Mouse (Mus musculus) MEL (cell line): ENCODE results near the gene Gm20481. TPM values are rescaled to one million over a fixed set of nuclear protein-coding genes. Genes with fewer than 3 reads are reported as not detected.
A peak's percentile ranks its signal among the peaks of the same experiment; 100 is the strongest.

Experiments used
- CTCF ChIP-seq, 3 experiments: IDR thresholded peaks in 2 of 3; conservative IDR thresholded peaks in 1 of 3; 2 replicates each; pipeline ENCODE4 v1.5.1; 2011 to 2012; ENCODE audit warnings: low read length in 3 of 3, low read depth in 2 of 3, mild to moderate bottlenecking in 2 of 3, improper control_type of control experiment in 1 of 3, inconsistent platforms in 1 of 3, mixed read lengths in 1 of 3, moderate library complexity in 1 of 3; ENCODE audit not compliant: control insufficient read depth in 1 of 3, insufficient read depth in 1 of 3, poor library complexity in 1 of 3, severe bottlenecking in 1 of 3
- ETS1 ChIP-seq: IDR thresholded peaks from 2 replicates; pipeline ENCODE4 v1.6.1; 2012; ENCODE audit warnings: low read depth, mild to moderate bottlenecking, inconsistent platforms, low read length, improper control_type of control experiment, moderate library complexity
- KAT2A ChIP-seq: conservative IDR thresholded peaks from 2 replicates; pipeline ENCODE4 v1.6.1; 2012; ENCODE audit warnings: low read depth, low read length, improper control_type of control experiment, inconsistent platforms
- MAFK ChIP-seq: IDR thresholded peaks from 2 replicates; pipeline ENCODE4 v1.6.1; 2011; ENCODE audit warnings: low read depth, mild to moderate bottlenecking, low read length, improper control_type of control experiment, borderline replicate concordance
- MAX ChIP-seq: IDR thresholded peaks from 2 replicates; pipeline ENCODE4 v1.6.1; 2011; ENCODE audit warnings: low read length, improper control_type of control experiment
- MYC ChIP-seq: IDR thresholded peaks from 2 replicates; pipeline ENCODE4 v1.6.1; 2011; ENCODE audit warnings: low read depth, mild to moderate bottlenecking, low read length, improper control_type of control experiment, moderate library complexity
- NRF1 ChIP-seq: IDR thresholded peaks from 2 replicates; pipeline ENCODE4 v1.6.1; 2014; ENCODE audit warnings: low read depth, mild to moderate bottlenecking, inconsistent platforms, low read length, improper control_type of control experiment, moderate library complexity; ENCODE audit not compliant: poor library complexity, insufficient read depth, severe bottlenecking
- POLR2AphosphoS2 ChIP-seq: IDR thresholded peaks from 2 replicates; pipeline ENCODE4 v1.6.1; 2011; ENCODE audit warnings: low read length, improper control_type of control experiment
- SIN3A ChIP-seq: IDR thresholded peaks from 2 replicates; pipeline ENCODE4 v1.6.1; 2012; ENCODE audit warnings: low read length, improper control_type of control experiment, inconsistent platforms
- SMC3 ChIP-seq: IDR thresholded peaks from 2 replicates; pipeline ENCODE4 v1.6.1; 2011; ENCODE audit warnings: low read depth, low read length, improper control_type of control experiment
- TAL1 ChIP-seq: IDR thresholded peaks from 2 replicates; pipeline ENCODE4 v1.6.1; 2012; ENCODE audit warnings: mild to moderate bottlenecking, inconsistent platforms, low read length, moderate library complexity, mixed read lengths
- UBTF ChIP-seq: IDR thresholded peaks from 2 replicates; pipeline ENCODE4 v1.6.1; 2012; ENCODE audit warnings: low read depth, mild to moderate bottlenecking, inconsistent platforms, low read length, improper control_type of control experiment, moderate library complexity, borderline replicate concordance; ENCODE audit not compliant: insufficient read depth
- USF2 ChIP-seq, 2 experiments: IDR thresholded peaks; 2 replicates each; pipeline ENCODE4 v1.6.1; 2011 to 2012; ENCODE audit warnings: improper control_type of control experiment in 2 of 2, low read length in 2 of 2, borderline replicate concordance in 1 of 2, inconsistent platforms in 1 of 2, low read depth in 1 of 2, mild to moderate bottlenecking in 1 of 2; ENCODE audit not compliant: insufficient read depth in 1 of 2
- ZC3H11A ChIP-seq: IDR thresholded peaks from 2 replicates; pipeline ENCODE4 v1.6.1; 2012; ENCODE audit warnings: low read depth, mild to moderate bottlenecking, inconsistent platforms, low read length, improper control_type of control experiment
- ZMIZ1 ChIP-seq: IDR thresholded peaks from 2 replicates; pipeline ENCODE4 v1.6.1; 2012; ENCODE audit warnings: low read depth, mild to moderate bottlenecking, inconsistent platforms, low read length, improper control_type of control experiment, moderate library complexity
- polyA plus RNA-seq, 2 experiments: library from polyadenylated mRNA; stranded (reverse) in 1 of 2; unstranded in 1 of 2; fragments of >175 nt in 1 of 2; fragments of >200 nt in 1 of 2; gene quantifications; 2 replicates each; pipeline versions ENCODE4 v1.2.1 to v1.2.4; 2012; ENCODE audit warnings: low replicate concordance in 2 of 2, low read depth in 1 of 2; ENCODE audit not compliant: insufficient read length in 2 of 2, insufficient read depth in 1 of 2, missing spikeins in 1 of 2
- total RNA-seq: library from RNA; depleted of rRNA; stranded (reverse); fragments of 300-350 nt; gene quantifications from 2 replicates; pipeline ENCODE4 v1.2.3, GENCODE M21; 2012; rRNA removed

Gene Gm20481
- total and polyA plus RNA-seq, 3 experiments = not detected

GRCm38 (mm10) chr17:35021163-35021808 is 51.6 kb downstream of the Gm20481 start (continued):
- no peak for TF ChIP-seq USF2 (IDR thresholded peaks at IDR 0.05; ENCODE audit: borderline replicate concordance in 1 of 2, insufficient read depth in 1 of 2, low read depth in 1 of 2, low read length in 2 of 2)
- peak; percentile 1; the same call in 1 of the 2 replicates for TF ChIP-seq POLR2AphosphoS2
- TF ChIP-seq UBTF = no peak
- TF ChIP-seq MAX = no peak
- no peak for TF ChIP-seq TAL1
- no peak; the same call in 1 of the 2 replicates for TF ChIP-seq ZMIZ1
- TF ChIP-seq SMC3 = peak; percentile 90
- no peak for TF ChIP-seq KAT2A
- TF ChIP-seq ZC3H11A = peak; percentile 80
- no peak for TF ChIP-seq SIN3A
- peak; percentile 93 to 99 (median 95) for TF ChIP-seq CTCF (IDR thresholded peaks at IDR 0.05 in 2 of 3, conservative IDR thresholded peaks at IDR 0.05 in 1 of 3; ENCODE audit: control insufficient read depth in 1 of 3, insufficient read depth in 1 of 3, low read depth in 2 of 3, low read length in 3 of 3, poor library complexity in 1 of 3, severe bottlenecking in 1 of 3)
- peak; percentile 15; the same call in 1 of the 2 replicates for TF ChIP-seq ETS1
- no peak for TF ChIP-seq MYC
- no peak for TF ChIP-seq NRF1
- TF ChIP-seq MAFK = no peak

Other genes with a start within 250 kb of the Gm20481 start
Only the 30 nearest of the 42 such genes appear.
- gene Stk19, start 133.0 kb upstream of the Gm20481 start, total RNA-seq = 33.6 and 43.3 TPM in 2 replicates
- 10 to 100 TPM in 1 of 2 experiments, not detected in 1; 56.5 TPM for gene Stk19, start 133.0 kb upstream of the Gm20481 start, polyA plus RNA-seq
- 15.2 and 18.0 TPM in 2 replicates for gene Dxo, start 132.9 kb upstream of the Gm20481 start, total RNA-seq
- 10 to 100 TPM in 1 of 2 experiments, not detected in 1; 39.7 TPM for gene Dxo, start 132.9 kb upstream of the Gm20481 start, polyA plus RNA-seq
- gene Skiv2l, start 119.7 kb upstream of the Gm20481 start, total RNA-seq = 29.6 and 34.9 TPM in 2 replicates
- gene Skiv2l, start 119.7 kb upstream of the Gm20481 start, polyA plus RNA-seq = 10 to 100 TPM in 1 of 2 experiments, not detected in 1; 47.0 TPM
- gene Nelfe, start 119.5 kb upstream of the Gm20481 start, total RNA-seq = 58.8 and 67.6 TPM in 2 replicates
- gene Nelfe, start 119.5 kb upstream of the Gm20481 start, polyA plus RNA-seq = 100 to 1,000 TPM in 1 of 2 experiments, not detected in 1; 192 TPM
- gene Cfb, start 107.4 kb upstream of the Gm20481 start, total RNA-seq = 0.19 and 0.20 TPM in 2 replicates
- gene Cfb, start 107.4 kb upstream of the Gm20481 start, polyA plus RNA-seq = 1 to 10 TPM in 1 of 2 experiments, not detected in 1; 3.1 TPM
- 6.6 and 7.6 TPM in 2 replicates for gene Zbtb12, start 90.4 kb upstream of the Gm20481 start, total RNA-seq
- gene Zbtb12, start 90.4 kb upstream of the Gm20481 start, polyA plus RNA-seq = 10 to 100 TPM in 1 of 2 experiments, not detected in 1; 24.3 TPM
- gene Gm20547, start 87.9 kb upstream of the Gm20481 start, total RNA-seq = not detected in 2 replicates
- under 1 TPM in 1 of 2 experiments, not detected in 1; 0.03 TPM for gene Gm20547, start 87.9 kb upstream of the Gm20481 start, polyA plus RNA-seq
- 1.6 and 2.2 TPM in 2 replicates for gene C2, start 71.6 kb upstream of the Gm20481 start, total RNA-seq
- 1 to 10 TPM in 1 of 2 experiments, not detected in 1; 9.4 TPM for gene C2, start 71.6 kb upstream of the Gm20481 start, polyA plus RNA-seq
- gene Ehmt2, start 71.4 kb upstream of the Gm20481 start, total RNA-seq = 66.6 and 67.4 TPM in 2 replicates
- gene Ehmt2, start 71.4 kb upstream of the Gm20481 start, polyA plus RNA-seq = 100 to 1,000 TPM in 1 of 2 experiments, not detected in 1; 113 TPM
- gene Slc44a4, start 55.4 kb upstream of the Gm20481 start, total RNA-seq = 0.12 TPM in 1 of 2 replicates, not detected in the other
- under 1 TPM in 1 of 2 experiments, not detected in 1; 0.06 TPM for gene Slc44a4, start 55.4 kb upstream of the Gm20481 start, polyA plus RNA-seq
- gene Neu1, start 38.7 kb upstream of the Gm20481 start, total RNA-seq = 6.5 and 7.0 TPM in 2 replicates
- gene Neu1, start 38.7 kb upstream of the Gm20481 start, polyA plus RNA-seq = 1 to 10 TPM in 1 of 2 experiments, not detected in 1; 7.9 TPM
- 0.04 TPM in 1 of 2 replicates, not detected in the other for gene Hspa1b, start 10.7 kb upstream of the Gm20481 start, total RNA-seq
- not detected for gene Hspa1b, start 10.7 kb upstream of the Gm20481 start, polyA plus RNA-seq
- gene Hspa1a, start 2.2 kb downstream of the Gm20481 start, total RNA-seq = 0.07 TPM in 1 of 2 replicates, not detected in the other
- not detected for gene Hspa1a, start 2.2 kb downstream of the Gm20481 start, polyA plus RNA-seq
- 0.07 and 0.15 TPM in 2 replicates for gene Hspa1l, start 2.8 kb downstream of the Gm20481 start, total RNA-seq
- gene Hspa1l, start 2.8 kb downstream of the Gm20481 start, polyA plus RNA-seq = 1 to 10 TPM in 1 of 2 experiments, not detected in 1; 1.6 TPM
- 50.6 and 57.9 TPM in 2 replicates for gene Lsm2, start 11.9 kb downstream of the Gm20481 start, total RNA-seq
- 100 to 1,000 TPM in 1 of 2 experiments, not detected in 1; 180 TPM for gene Lsm2, start 11.9 kb downstream of the Gm20481 start, polyA plus RNA-seq
- 149 and 158 TPM in 2 replicates for gene Vars, start 31.1 kb downstream of the Gm20481 start, total RNA-seq
- 100 to 1,000 TPM in 1 of 2 experiments, not detected in 1; 251 TPM for gene Vars, start 31.1 kb downstream of the Gm20481 start, polyA plus RNA-seq
- gene Vwa7, start 46.7 kb downstream of the Gm20481 start, total RNA-seq = 9.7 and 10.4 TPM in 2 replicates
- gene Vwa7, start 46.7 kb downstream of the Gm20481 start, polyA plus RNA-seq = 1 to 10 TPM in 1 of 2 experiments, not detected in 1; 9.8 TPM
- 161 and 164 TPM in 2 replicates for gene Sapcd1, start 58.1 kb downstream of the Gm20481 start, total RNA-seq
- 100 to 1,000 TPM in 1 of 2 experiments, not detected in 1; 124 TPM for gene Sapcd1, start 58.1 kb downstream of the Gm20481 start, polyA plus RNA-seq
- 17.9 and 26.3 TPM in 2 replicates for gene Msh5, start 76.8 kb downstream of the Gm20481 start, total RNA-seq
- gene Msh5, start 76.8 kb downstream of the Gm20481 start, polyA plus RNA-seq = 10 to 100 TPM in 1 of 2 experiments, not detected in 1; 29.0 TPM
- gene Clic1, start 80.1 kb downstream of the Gm20481 start, total RNA-seq = 285 and 333 TPM in 2 replicates
- gene Clic1, start 80.1 kb downstream of the Gm20481 start, polyA plus RNA-seq = 100 to 1,000 TPM; 309 to 335 TPM
- 9.9 and 11.1 TPM in 2 replicates for gene Ddah2, start 89.1 kb downstream of the Gm20481 start, total RNA-seq
- 1 to 10 TPM in 1 of 2 experiments, not detected in 1; 8.6 TPM for gene Ddah2, start 89.1 kb downstream of the Gm20481 start, polyA plus RNA-seq
- not detected in 2 replicates for gene Ly6g6c, start 95.5 kb downstream of the Gm20481 start, total RNA-seq
- gene Ly6g6c, start 95.5 kb downstream of the Gm20481 start, polyA plus RNA-seq = under 1 TPM in 1 of 2 experiments, not detected in 1; 0.24 TPM
- not detected in 2 replicates for gene Mpig6b, start 96.3 kb downstream of the Gm20481 start, total RNA-seq
- gene Mpig6b, start 96.3 kb downstream of the Gm20481 start, polyA plus RNA-seq = not detected
- 0.23 TPM in 1 of 2 replicates, not detected in the other for gene Ly6g6e, start 107.0 kb downstream of the Gm20481 start, total RNA-seq
- not detected for gene Ly6g6e, start 107.0 kb downstream of the Gm20481 start, polyA plus RNA-seq
- gene Ly6g6d, start 108.2 kb downstream of the Gm20481 start, total RNA-seq = 2.1 and 5.5 TPM in 2 replicates
- 1 to 10 TPM in 1 of 2 experiments, not detected in 1; 4.4 TPM for gene Ly6g6d, start 108.2 kb downstream of the Gm20481 start, polyA plus RNA-seq
- gene Ly6g6f, start 115.7 kb downstream of the Gm20481 start, total RNA-seq = 1.4 and 3.0 TPM in 2 replicates
- under 1 TPM in 1 of 2 experiments, not detected in 1; 0.88 TPM for gene Ly6g6f, start 115.7 kb downstream of the Gm20481 start, polyA plus RNA-seq
- 86.9 and 126 TPM in 2 replicates for gene Abhd16a, start 119.4 kb downstream of the Gm20481 start, total RNA-seq
- gene Abhd16a, start 119.4 kb downstream of the Gm20481 start, polyA plus RNA-seq = 10 to 100 TPM in 1 of 2 experiments, not detected in 1; 96.1 TPM
- gene Ly6g5c, start 138.4 kb downstream of the Gm20481 start, total RNA-seq = not detected in 2 replicates
- not detected for gene Ly6g5c, start 138.4 kb downstream of the Gm20481 start, polyA plus RNA-seq
- gene Ly6g5b, start 145.5 kb downstream of the Gm20481 start, total RNA-seq = 0.49 and 0.65 TPM in 2 replicates
- gene Ly6g5b, start 145.5 kb downstream of the Gm20481 start, polyA plus RNA-seq = 1 to 10 TPM in 1 of 2 experiments, not detected in 1; 1.4 TPM
- gene Gpank1, start 151.5 kb downstream of the Gm20481 start, total RNA-seq = 44.7 and 44.9 TPM in 2 replicates
- gene Gpank1, start 151.5 kb downstream of the Gm20481 start, polyA plus RNA-seq = 10 to 100 TPM in 1 of 2 experiments, not detected in 1; 40.4 TPM